Mouse (Mus musculus): ENCODE measurements around the gene Coro1b.

- no peak for TF ChIP-seq POLR2A (IDR thresholded peaks at IDR 0.05; ENCODE audit: insufficient read depth, low read depth, low read length)
- no peak for TF ChIP-seq CTCF (IDR thresholded peaks at IDR 0.05)
- no peak for TF ChIP-seq EP300 (IDR thresholded peaks at IDR 0.05; ENCODE audit: insufficient read depth, low read depth, low read length)
Measured at GRCm38 (mm10) chr19:4170723-4171392, 22.4 kb downstream of the Coro1b start.

Data from heart, adult 2 months (tissue).